Mouse (Mus musculus): Measurements from ENCODE around the gene Dnaja1. TPM values are rescaled to one million over a fixed set of nuclear protein-coding genes. Genes with fewer than 3 reads are reported as not detected.

The Dnaja1 gene
- polyA plus RNA-seq (2016; fragmentation: Nextera tagmentation; extraction: Ambion mirVana), result 303 and 308 TPM in 2 replicates

DNA sequence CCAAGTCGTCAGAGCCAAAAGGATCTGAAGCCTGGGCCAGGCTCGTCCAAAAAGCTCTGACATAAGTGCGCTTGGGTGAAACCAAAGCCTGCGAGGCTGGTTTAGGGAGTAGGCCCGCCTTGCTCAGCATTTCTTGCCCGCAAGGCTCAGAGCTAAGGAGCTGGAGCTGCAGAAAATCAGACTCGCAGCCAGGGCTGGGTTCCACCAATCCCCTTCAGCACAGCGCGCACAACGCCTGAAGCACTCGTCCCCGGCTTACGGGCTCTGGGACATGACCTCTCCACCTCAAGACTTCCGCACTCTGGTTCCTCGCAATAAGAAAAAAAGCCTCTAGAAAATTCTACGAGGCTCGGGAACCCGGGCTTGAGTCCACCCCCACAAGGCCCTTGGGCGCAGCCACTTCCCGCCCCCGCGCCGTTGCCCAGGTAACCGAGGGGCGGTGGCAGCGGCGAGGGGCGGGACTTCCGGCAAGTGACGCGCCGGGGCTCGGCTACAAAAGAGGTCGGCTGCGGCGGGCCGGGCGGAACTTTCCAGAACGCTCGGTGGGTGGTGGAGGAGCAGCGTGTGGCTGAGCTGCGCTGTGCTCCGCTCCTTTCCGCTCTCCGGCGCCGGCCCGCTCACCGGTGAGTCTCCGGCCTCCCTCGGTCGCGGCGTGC, at the start of gene Dnaja1:
TSS of gene Dnaja1 (plus strand) at position 140 of the 656 bp plus-strand sequence.
- Histone ChIP-seq H3K9ac (peak within 1 kb of the TSS; percentile 92), H3K9me3 (replicated peaks) (no peaks in the 10 kb centered on the region), H3K4me3 (peak within 1 kb of the TSS; percentile 64), H3K4me1 (replicated peaks) (peaks cover 27% of the 10 kb centered on the region), H3K27ac (ENCODE audit: poor library complexity, severe bottlenecking) (peak within 1 kb of the TSS; percentile 96), H3K36me3 (peaks cover 24% of the 10 kb centered on the region), H3K27me3 (replicated peaks) (no peaks in the 10 kb centered on the region), H3K4me2 (peak within 1 kb of the TSS; percentile 72)
- peak; percentile 95 for ATAC-seq (ENCODE audit: insufficient number of reproducible peaks, low FRiP score)
- WGBS, result under 1% methylated on average over 54 of the region's 54 CpGs

GRCm38 (mm10) chr4:40673526-40673925, 48.4 kb upstream of the Dnaja1 start:
- no peak overlapping the region for H3K4me2 ChIP-seq
- H3K36me3 ChIP-seq, result no peaks in the 10 kb centered on the region
- WGBS, result 88% methylated on average over 5 of the region's 5 CpGs
- no peak overlapping the region for H3K27ac ChIP-seq (ENCODE audit: poor library complexity, severe bottlenecking)
- no peak overlapping the region for H3K9ac ChIP-seq
- no peak for ATAC-seq (ENCODE audit: insufficient number of reproducible peaks, low FRiP score)
- H3K9me3 ChIP-seq (replicated peaks), result no peaks in the 10 kb centered on the region; the same call in 1 of the 2 replicates
- no peak overlapping the region for H3K4me3 ChIP-seq
- H3K27me3 ChIP-seq (replicated peaks), result no peaks in the 10 kb centered on the region; the same call in none of the 2 replicates
- peaks cover 13% of the 10 kb centered on the region for H3K4me1 ChIP-seq (replicated peaks)

DNA sequence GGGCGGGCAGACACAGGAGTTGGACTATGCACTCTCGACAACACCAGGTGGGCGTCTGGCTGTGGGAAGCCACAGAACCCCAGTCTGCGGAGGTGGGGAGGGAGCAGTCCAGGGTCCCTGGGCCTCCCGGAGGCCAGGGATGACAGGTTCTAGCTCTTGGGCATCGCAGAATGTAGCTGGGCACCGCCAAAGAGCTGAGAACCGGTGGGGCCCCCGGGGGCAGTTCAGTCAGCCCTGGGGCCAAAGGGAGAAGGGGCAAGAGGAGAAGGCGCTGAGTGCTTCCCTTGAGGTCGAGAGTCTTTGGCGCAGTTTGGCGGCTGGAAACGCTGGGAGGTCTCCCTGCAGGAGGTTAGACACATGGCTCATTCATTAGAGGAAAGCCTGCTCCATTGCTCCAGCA, 45.6 kb upstream of the Dnaja1 start:
- no peak overlapping the region for H3K9ac ChIP-seq
- H3K27me3 ChIP-seq (replicated peaks), result no peaks in the 10 kb centered on the region; the same call in none of the 2 replicates
- no peak for ATAC-seq (ENCODE audit: insufficient number of reproducible peaks, low FRiP score)
- peaks cover 13% of the 10 kb centered on the region for H3K4me1 ChIP-seq (replicated peaks)
- H3K36me3 ChIP-seq, result 0 out of 2 replicates have a peak, but pooled peaks cover 2% of the 10 kb centered on the region
- WGBS, result 18% methylated on average over 14 of the region's 14 CpGs
- peak overlapping the region; percentile 40 for H3K4me2 ChIP-seq
- no peak overlapping the region for H3K27ac ChIP-seq (ENCODE audit: poor library complexity, severe bottlenecking)
- H3K9me3 ChIP-seq (replicated peaks), result no peaks in the 10 kb centered on the region; the same call in 1 of the 2 replicates
- no peak overlapping the region for H3K4me3 ChIP-seq

DNA sequence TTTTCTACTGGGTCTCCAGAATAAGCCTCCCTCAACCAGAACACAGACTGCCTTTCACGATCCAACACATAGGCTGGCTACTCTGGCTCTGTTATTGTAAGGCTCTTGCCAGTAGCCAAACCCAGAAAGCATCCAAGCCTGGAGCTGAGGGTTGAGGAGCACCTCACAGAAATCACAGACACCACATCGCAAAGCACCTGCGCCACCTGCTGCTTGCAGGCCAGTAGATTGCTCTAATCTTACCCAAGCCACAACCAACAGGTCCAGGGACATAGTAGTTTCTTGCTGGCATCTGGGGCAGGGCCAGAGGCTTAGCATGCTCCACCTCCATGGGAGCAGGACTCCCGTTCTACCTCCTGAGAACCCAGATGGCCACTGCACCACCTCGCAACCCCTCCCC, 44.8 kb upstream of the Dnaja1 start:
- Histone ChIP-seq H3K4me1 (replicated peaks) (peaks cover 13% of the 10 kb centered on the region), H3K27ac (ENCODE audit: poor library complexity, severe bottlenecking) (no peak overlapping the region), H3K9me3 (replicated peaks) (no peaks in the 10 kb centered on the region; the same call in 1 of the 2 replicates), H3K27me3 (replicated peaks) (no peaks in the 10 kb centered on the region; the same call in none of the 2 replicates), H3K4me3 (no peak overlapping the region), H3K4me2 (peak overlapping the region; percentile 40), H3K36me3 (0 out of 2 replicates have a peak, but pooled peaks cover 2% of the 10 kb centered on the region), H3K9ac (peak overlapping the region; percentile 46; the same call in 1 of the 2 replicates)
- ATAC-seq (ENCODE audit: insufficient number of reproducible peaks, low FRiP score), result no peak
- 27% methylated on average over 5 of the region's 5 CpGs for WGBS

GRCm38 (mm10) chr4:40680250-40680860, 41.6 kb upstream of the Dnaja1 start:
- Histone ChIP-seq H3K9me3 (replicated peaks) (no peaks in the 10 kb centered on the region), H3K27me3 (replicated peaks) (no peaks in the 10 kb centered on the region; the same call in 1 of the 2 replicates), H3K9ac (no peak overlapping the region), H3K4me3 (no peak overlapping the region), H3K27ac (ENCODE audit: poor library complexity, severe bottlenecking) (no peak overlapping the region), H3K4me1 (replicated peaks) (peaks cover 13% of the 10 kb centered on the region), H3K36me3 (peaks cover 4% of the 10 kb centered on the region; the same call in 1 of the 2 replicates), H3K4me2 (no peak overlapping the region)
- 55% methylated on average over 5 of the region's 5 CpGs for WGBS
- no peak for ATAC-seq (ENCODE audit: insufficient number of reproducible peaks, low FRiP score)

GRCm38 (mm10) chr4:40681908-40682307, 40.0 kb upstream of the Dnaja1 start:
- H3K27ac ChIP-seq (ENCODE audit: poor library complexity, severe bottlenecking), result no peak overlapping the region
- WGBS, result 25% methylated on average over 3 of the region's 3 CpGs
- no peak for ATAC-seq (ENCODE audit: insufficient number of reproducible peaks, low FRiP score)

DNA sequence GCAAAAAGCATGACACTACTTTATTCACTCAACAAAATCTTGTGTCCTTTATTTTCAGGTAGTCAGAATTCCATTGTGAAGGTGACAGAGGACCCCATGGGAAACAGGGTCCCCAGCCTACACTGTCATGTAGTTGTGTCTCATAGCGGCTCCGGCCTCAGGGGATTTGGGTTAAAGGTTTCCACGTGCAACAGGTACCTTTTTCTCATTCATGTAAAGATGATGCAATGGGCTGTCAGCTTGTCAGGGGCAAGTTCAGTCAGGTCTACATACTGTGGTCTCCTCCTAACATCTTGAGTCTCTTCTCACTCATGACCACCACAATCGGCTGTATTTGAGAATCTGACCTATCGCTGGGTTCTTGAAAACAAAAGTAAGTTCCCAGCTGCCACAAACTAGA, 39.6 kb upstream of the Dnaja1 start:
- no peak for ATAC-seq (ENCODE audit: insufficient number of reproducible peaks, low FRiP score)
- H3K4me3 ChIP-seq, result no peak overlapping the region
- no peak overlapping the region for H3K27ac ChIP-seq (ENCODE audit: poor library complexity, severe bottlenecking)
- 0 out of 2 replicates have a peak, but pooled peaks cover under 1% of the 10 kb centered on the region for H3K4me1 ChIP-seq (replicated peaks)
- no peak overlapping the region for H3K4me2 ChIP-seq
- H3K36me3 ChIP-seq, result peaks cover 23% of the 10 kb centered on the region
- no peaks in the 10 kb centered on the region; the same call in 1 of the 2 replicates for H3K27me3 ChIP-seq (replicated peaks)
- no peak overlapping the region for H3K9ac ChIP-seq
- 86% methylated on average over 5 of the region's 5 CpGs for WGBS
- H3K9me3 ChIP-seq (replicated peaks), result no peaks in the 10 kb centered on the region

More at GRCm38 (mm10) chr4:40681908-40682307, 40.0 kb upstream of the Dnaja1 start:
- H3K36me3 ChIP-seq, result peaks cover 19% of the 10 kb centered on the region
- no peaks in the 10 kb centered on the region; the same call in 1 of the 2 replicates for H3K27me3 ChIP-seq (replicated peaks)
- no peak overlapping the region for H3K4me2 ChIP-seq
- H3K9ac ChIP-seq, result no peak overlapping the region
- 0 out of 2 replicates have a peak, but pooled peaks cover 5% of the 10 kb centered on the region for H3K4me1 ChIP-seq (replicated peaks)
- H3K4me3 ChIP-seq, result no peak overlapping the region
- H3K9me3 ChIP-seq (replicated peaks), result no peaks in the 10 kb centered on the region

GRCm38 (mm10) chr4:40683306-40683705, 38.6 kb upstream of the Dnaja1 start:
- Histone ChIP-seq H3K4me3 (no peak overlapping the region), H3K4me1 (replicated peaks) (no peaks in the 10 kb centered on the region), H3K27me3 (replicated peaks) (no peaks in the 10 kb centered on the region; the same call in 1 of the 2 replicates), H3K27ac (ENCODE audit: poor library complexity, severe bottlenecking) (no peak overlapping the region), H3K36me3 (peaks cover 31% of the 10 kb centered on the region), H3K4me2 (no peak overlapping the region), H3K9me3 (replicated peaks) (no peaks in the 10 kb centered on the region), H3K9ac (no peak overlapping the region)
- ATAC-seq (ENCODE audit: insufficient number of reproducible peaks, low FRiP score), result no peak
- 83% methylated on average over 2 of the region's 2 CpGs for WGBS

DNA sequence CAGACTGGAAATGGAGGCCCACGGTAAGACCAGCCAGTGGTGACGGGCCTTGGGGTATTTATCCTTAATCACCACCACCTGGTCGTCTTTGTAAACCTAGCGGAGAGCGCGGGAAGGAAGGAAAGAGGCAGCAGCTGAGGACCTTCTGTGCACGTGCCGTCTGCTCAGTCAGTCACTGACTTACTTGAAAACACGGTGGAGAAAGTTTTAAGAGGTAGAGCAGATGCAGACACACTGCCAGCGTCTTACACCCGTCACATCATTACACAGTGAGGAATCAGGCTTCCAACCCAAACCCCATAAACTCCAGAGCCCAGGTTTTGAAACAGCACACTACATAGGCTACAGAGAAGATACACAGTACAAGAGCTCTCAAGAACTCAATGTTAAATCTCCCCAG, 30.9 kb upstream of the Dnaja1 start:
- H3K27ac ChIP-seq (ENCODE audit: poor library complexity, severe bottlenecking), result no peak overlapping the region
- no peaks in the 10 kb centered on the region for H3K9me3 ChIP-seq (replicated peaks)
- peaks cover 82% of the 10 kb centered on the region for H3K36me3 ChIP-seq
- 86% methylated on average over 11 of the region's 11 CpGs for WGBS
- no peaks in the 10 kb centered on the region for H3K27me3 ChIP-seq (replicated peaks)
- H3K4me3 ChIP-seq, result no peak overlapping the region
- no peaks in the 10 kb centered on the region for H3K4me1 ChIP-seq (replicated peaks)
- no peak overlapping the region for H3K4me2 ChIP-seq
- no peak for ATAC-seq (ENCODE audit: insufficient number of reproducible peaks, low FRiP score)
- no peak overlapping the region for H3K9ac ChIP-seq

GRCm38 (mm10) chr4:40697059-40697458, 24.9 kb upstream of the Dnaja1 start:
- no peak overlapping the region for H3K27ac ChIP-seq (ENCODE audit: poor library complexity, severe bottlenecking)
- peaks cover 40% of the 10 kb centered on the region for H3K36me3 ChIP-seq
- no peaks in the 10 kb centered on the region for H3K9me3 ChIP-seq (replicated peaks)
- no peak overlapping the region for H3K9ac ChIP-seq
- no peak for ATAC-seq (ENCODE audit: insufficient number of reproducible peaks, low FRiP score)
- 78% methylated on average over 7 of the region's 7 CpGs for WGBS
- H3K4me3 ChIP-seq, result no peak overlapping the region
- H3K4me2 ChIP-seq, result no peak overlapping the region
- H3K27me3 ChIP-seq (replicated peaks), result no peaks in the 10 kb centered on the region
- peaks cover 5% of the 10 kb centered on the region for H3K4me1 ChIP-seq (replicated peaks)

- Histone ChIP-seq H3K36me3 (peaks cover 13% of the 10 kb centered on the region), H3K27ac (ENCODE audit: poor library complexity, severe bottlenecking) (no peak overlapping the region), H3K4me1 (replicated peaks) (peaks cover 15% of the 10 kb centered on the region), H3K27me3 (replicated peaks) (no peaks in the 10 kb centered on the region), H3K9ac (no peak overlapping the region), H3K9me3 (replicated peaks) (no peaks in the 10 kb centered on the region), H3K4me3 (no peak overlapping the region), H3K4me2 (no peak overlapping the region)
- WGBS, result 75% methylated on average over 8 of the region's 8 CpGs
- no peak for ATAC-seq (ENCODE audit: insufficient number of reproducible peaks, low FRiP score)
Measured at GRCm38 (mm10) chr4:40700216-40700615, 21.7 kb upstream of the Dnaja1 start.
